Mouse (Mus musculus) lung, postnatal 25 days (tissue): Measurements from ENCODE around the gene Hpse.
A peak's percentile ranks its signal among the peaks of the same experiment; 100 is the strongest.

ENCODE experiments used
- DNase-seq: peaks from one replicate; pipeline ENCODE4 v3.0.0; 2022; ENCODE audit warnings: low spot score

Gene Hpse

GRCm38 (mm10) chr5:100685631-100686030 lies 33.9 kb downstream of the Hpse start:
- no peak for DNase-seq

GRCm38 (mm10) chr5:100680542-100680933 lies 39.0 kb downstream of the Hpse start:
- no peak for DNase-seq

- no peak for DNase-seq
Measured at GRCm38 (mm10) chr5:100679911-100680541, 39.5 kb downstream of the Hpse start.

GRCm38 (mm10) chr5:100674711-100675376 lies 44.7 kb downstream of the Hpse start, which contains the start of gene Coq2:
Gene Coq2, minus strand, starts transcription at chr5:100675140.
- peak; percentile 87 for DNase-seq

- peak; percentile 87 for DNase-seq
Measured at GRCm38 (mm10) chr5:100673745-100674486, 45.6 kb downstream of the Hpse start.

GRCm38 (mm10) chr5:100672403-100672802 lies 47.1 kb downstream of the Hpse start:
- no peak for DNase-seq

GRCm38 (mm10) chr5:100671897-100672296 lies 47.6 kb downstream of the Hpse start:
- DNase-seq = no peak

- DNase-seq = peak; percentile 47
Measured at GRCm38 (mm10) chr5:100671398-100671797, 48.1 kb downstream of the Hpse start.

GRCm38 (mm10) chr5:100666965-100667364 lies 52.6 kb downstream of the Hpse start:
- DNase-seq = no peak

- peak; percentile 64 for DNase-seq
Measured at GRCm38 (mm10) chr5:100663854-100664253, 55.7 kb downstream of the Hpse start.

GRCm38 (mm10) chr5:100663011-100663410 lies 56.5 kb downstream of the Hpse start:
- peak; percentile 52 for DNase-seq

GRCm38 (mm10) chr5:100658460-100658859 lies 61.1 kb downstream of the Hpse start:
- no peak for DNase-seq

GRCm38 (mm10) chr5:100656352-100656751 lies 63.2 kb downstream of the Hpse start:
- no peak for DNase-seq

GRCm38 (mm10) chr5:100652327-100652726 lies 67.2 kb downstream of the Hpse start:
- no peak for DNase-seq

- no peak for DNase-seq
Measured at GRCm38 (mm10) chr5:100651486-100651885, 68.0 kb downstream of the Hpse start.

GRCm38 (mm10) chr5:100650969-100651368 lies 68.5 kb downstream of the Hpse start:
- DNase-seq = no peak

- DNase-seq = no peak
Measured at GRCm38 (mm10) chr5:100648546-100648945, 71.0 kb downstream of the Hpse start.

GRCm38 (mm10) chr5:100648046-100648445 lies 71.5 kb downstream of the Hpse start:
- DNase-seq = no peak

GRCm38 (mm10) chr5:100646558-100646957 lies 73.0 kb downstream of the Hpse start:
- DNase-seq = no peak

- DNase-seq = peak; percentile 51
Measured at GRCm38 (mm10) chr5:100643991-100644535, 75.5 kb downstream of the Hpse start.

- DNase-seq = no peak
Measured at GRCm38 (mm10) chr5:100643253-100643990, 76.1 kb downstream of the Hpse start.

GRCm38 (mm10) chr5:100642316-100642715 lies 77.2 kb downstream of the Hpse start:
- DNase-seq = no peak
